Mouse (Mus musculus): ENCODE measurements around the gene Cped1.

DNA sequence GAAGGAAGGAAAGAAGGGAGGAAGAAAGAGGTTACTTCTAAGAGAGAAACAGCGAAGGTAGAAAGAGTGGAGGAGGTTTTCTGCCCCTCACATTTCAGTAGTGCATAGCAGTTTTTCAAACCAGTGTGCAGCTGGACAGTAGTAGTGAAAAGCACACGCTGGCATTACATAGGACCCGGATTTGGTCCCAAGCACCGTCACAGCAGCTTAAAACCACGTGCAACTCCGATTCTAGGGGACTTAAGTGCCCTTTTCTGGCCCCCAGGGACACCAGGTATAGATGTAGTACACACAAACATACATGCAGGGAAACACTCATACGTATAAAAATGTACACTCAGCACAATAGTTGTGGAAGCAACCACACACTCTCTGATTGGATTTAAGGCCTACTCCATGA lies 22.6 kb downstream of the Cped1 start:
- TF ChIP-seq CTCF (IDR thresholded peaks at IDR 0.05; ENCODE audit: low read depth) (no peak), EP300 (IDR thresholded peaks at IDR 0.05; ENCODE audit: low read depth) (no peak)
